Mouse (Mus musculus): ENCODE measurements around the gene Fcamr. TPM values are rescaled to one million over a fixed set of nuclear protein-coding genes. Genes with fewer than 3 reads are reported as not detected.

Gene Fcamr
- polyA plus RNA-seq, 1 experiment, result 0.81 TPM

DNA sequence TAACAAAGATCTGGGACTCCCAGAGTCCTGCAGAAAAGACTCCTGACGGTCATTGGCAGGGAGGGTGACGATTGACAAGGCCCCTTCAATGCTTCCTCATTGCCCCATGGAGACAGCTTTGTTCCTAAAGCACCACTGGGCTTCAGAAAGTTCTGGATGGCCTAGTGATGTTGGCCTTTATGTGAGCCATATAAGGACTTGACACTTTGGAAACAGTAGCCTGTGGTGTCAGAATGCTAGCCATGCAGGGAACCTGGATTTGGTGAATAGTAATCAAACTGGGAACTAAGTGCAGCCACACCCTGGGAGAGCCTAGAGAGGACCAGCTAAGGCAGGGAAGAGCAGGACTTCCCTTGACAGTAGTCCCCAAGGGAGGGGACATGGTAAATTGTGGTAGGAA is 809 bp downstream of the Fcamr start:
- no peak for DNase-seq (ENCODE audit: low read depth)

DNA sequence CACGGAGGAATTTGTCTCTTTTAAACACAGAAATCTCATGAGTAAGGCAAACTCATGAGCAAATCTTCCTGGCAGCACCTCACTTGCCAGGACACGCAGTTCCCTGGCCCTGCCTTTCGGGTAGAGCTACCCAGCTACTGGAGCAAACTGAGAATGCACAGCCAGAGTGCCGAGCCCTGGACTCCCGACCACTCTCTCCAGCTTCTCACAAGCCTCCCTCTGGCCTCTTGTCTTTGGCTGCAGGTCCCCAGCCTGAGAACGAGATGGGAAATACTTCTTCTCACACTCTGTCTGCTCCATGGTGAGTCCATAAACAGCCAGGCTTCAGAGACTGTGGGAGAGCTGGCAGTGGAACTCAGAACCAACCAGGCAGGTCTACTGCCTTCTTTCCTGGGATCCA is 2.3 kb downstream of the Fcamr start:
- DNase-seq (ENCODE audit: low read depth), result no peak

DNA sequence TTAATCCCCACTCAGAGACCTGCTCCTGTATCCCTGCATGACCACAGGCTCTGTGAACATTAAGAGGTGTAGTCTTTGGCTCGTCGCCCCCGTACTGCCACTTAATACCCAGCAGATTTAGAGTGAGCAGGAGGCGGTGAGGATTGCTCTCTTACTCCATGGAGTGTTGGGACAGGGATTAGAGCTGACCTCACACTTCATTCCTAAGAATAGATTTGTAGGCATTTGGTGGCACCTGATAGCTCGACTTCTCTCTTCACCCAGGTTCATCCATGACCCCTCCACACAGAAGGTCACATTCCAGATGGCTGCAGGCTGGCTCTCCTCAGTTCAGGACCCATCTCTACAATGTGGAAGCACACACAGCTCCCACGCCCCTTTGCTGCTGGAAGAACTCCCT is 3.6 kb downstream of the Fcamr start:
- DNase-seq (ENCODE audit: low read depth), result peak; percentile 20

DNA sequence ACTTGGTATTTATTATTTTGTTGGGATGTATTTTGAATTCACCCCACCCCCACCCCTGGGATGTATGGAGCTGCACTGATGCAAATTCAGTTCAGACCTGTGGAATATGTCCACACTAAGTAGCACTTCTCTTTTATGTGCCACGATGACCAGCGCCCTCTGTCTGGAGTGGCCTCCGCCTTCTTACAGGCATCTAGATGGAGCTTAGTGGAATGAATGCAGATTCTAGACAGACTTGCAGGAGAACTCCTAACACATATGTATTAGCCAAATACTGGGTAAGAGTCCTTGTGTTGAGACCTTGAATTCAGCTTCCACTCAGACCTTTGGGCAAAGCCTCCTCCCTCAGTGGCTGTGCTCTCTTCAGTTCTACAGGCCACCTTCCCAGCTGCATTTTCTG is 10.2 kb downstream of the Fcamr start:
- no peak for DNase-seq (ENCODE audit: low read depth)

DNA sequence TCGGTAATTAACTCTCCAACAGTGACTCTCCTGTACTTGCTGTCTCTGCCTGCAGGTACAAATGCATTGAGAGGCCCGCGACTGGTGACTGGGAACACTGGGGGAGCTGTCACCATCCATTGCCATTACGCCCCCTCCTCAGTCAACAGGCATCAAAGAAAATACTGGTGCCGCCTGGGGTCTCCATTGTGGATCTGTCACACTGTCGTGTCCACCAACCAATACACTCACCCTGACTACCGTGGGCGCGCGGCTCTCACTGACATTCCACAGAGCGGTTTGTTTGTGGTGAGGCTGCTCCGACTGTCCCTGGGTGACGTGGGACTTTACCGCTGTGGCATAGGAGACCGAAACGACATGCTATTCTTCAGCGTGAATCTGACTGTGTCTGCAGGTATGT is 10.6 kb downstream of the Fcamr start:
- no peak for DNase-seq (ENCODE audit: low read depth)

DNA sequence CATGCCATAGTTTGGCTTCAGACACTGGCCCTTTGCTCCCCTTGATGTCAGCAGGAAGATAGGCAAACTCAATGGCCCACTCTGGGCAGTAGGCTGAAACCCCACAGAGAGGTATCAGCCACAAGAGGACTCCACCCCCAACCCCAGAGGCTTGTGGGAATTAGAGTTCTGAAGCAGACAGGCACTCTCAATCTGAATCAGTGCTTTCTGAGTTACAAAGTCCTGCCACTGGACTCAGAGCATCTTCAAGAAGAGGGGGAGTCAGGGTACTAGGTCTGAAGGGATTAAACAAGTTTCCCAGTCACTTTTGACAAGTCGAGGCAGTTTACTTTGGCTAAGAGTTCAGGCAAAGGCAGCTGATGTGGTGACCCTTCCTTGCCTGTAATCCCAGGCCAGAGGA is 19.0 kb downstream of the Fcamr start:
- no peak for DNase-seq (ENCODE audit: low read depth)

DNA sequence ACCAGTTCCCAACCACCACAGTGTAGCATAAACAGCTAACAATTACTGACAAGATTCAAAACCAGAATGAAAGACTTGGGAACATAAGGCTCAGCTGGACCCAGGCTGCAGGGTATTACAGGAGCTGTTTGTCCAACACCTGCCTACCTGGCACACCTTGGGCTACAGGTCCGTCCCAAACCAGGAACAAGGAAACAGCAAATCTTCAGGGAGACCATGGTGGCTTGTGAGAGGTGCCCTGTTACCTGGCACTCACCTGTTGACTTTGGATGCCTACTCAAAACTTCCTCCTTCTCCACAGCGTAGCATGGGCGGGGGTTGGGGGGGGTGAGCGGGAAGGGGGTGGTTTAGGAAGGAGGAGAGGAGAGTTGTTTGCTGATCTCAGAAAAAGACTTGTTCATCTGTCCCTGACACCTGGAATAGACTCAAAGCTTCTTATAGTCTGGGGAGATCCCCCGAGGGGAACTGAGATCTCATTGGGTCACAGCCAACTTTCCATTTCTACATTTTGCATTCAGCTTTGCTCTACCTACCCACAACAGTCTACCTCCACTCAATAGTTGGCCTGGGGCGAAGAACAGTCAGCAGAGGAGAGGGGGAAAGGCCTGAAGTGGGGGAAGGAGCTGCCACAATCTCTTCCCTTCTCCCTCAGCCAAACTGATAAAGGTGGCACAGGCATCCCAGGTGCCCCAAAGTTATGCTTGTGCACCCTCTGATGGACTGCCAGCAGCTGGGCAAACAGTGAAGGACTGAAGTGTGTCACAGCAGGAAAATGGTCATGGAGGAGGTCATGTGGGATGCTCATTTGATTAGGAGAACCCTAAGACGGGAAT is 19.8 kb downstream of the Fcamr start:
- no peak for DNase-seq (ENCODE audit: low read depth)

DNA sequence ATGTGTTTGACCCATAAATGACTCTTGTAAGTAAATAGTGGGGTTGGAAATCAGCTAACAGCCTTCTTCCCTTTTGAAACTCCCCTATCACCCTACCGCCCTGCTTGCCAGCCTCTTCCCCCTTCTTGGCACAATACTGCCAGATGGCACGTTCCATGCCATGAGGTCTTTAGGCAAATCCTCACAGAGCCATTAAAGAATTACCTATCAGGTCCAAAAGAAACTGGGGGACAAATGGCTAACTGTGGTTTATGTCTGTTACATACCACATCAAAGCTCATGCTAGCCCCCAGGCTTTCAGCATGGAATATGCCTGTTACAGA is 20.4 kb downstream of the Fcamr start:
- DNase-seq (ENCODE audit: low read depth), result no peak

DNA sequence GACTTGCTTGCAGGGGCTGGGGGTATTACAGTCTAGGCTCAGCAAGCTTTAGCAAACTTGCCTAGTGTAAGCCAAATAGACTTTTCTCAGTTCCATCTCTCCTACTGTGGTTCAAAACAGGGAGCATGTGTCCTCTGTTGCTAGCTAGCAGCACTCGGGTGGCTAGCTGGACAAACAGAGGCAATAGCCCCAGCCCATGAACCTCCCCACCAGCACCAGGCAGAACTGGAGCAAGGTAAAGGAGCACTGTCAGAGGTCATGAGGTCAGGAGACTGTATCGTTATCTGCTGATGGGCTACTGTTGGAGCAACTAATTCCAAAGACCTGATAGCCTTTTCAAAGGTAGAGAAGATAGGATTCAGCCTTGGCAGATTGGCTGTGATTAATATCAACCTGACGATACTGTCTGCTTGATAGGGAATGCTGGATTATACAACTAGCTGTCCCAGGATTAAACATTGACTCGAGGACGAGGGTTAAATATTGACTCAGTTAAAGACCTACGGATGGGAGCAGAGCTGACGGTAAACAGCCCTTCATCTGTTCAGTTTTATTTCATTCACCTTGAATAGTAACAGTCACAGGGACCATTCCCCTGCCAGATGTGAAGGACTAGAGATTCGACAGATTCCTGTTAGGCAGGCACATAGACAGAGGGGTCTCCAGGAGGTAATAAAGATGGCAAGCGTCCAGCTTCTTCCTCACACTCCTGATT is 21.4 kb downstream of the Fcamr start:
- no peak for DNase-seq (ENCODE audit: low read depth)

DNA sequence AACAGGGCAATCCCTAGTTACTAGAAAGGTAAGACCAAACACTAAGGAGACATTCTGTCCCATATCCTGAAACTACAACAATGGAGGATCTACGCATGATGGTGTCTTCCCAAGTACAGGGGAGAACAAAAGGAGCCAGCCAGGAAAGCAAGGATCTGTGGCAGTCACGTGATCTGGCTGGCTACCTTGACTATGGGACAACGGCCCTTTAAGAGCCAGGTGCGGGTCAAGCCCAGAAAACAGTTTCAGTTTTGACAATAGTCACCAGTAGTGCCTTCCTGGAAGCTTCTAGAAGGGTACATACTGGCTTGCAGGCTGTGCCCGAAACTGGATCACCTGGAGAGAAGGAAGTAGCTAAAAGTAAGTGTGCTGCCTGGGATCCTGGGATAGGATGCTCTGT is 25.7 kb downstream of the Fcamr start, which contains the start of gene Pigr:
TSS of gene Pigr (plus strand) at position 237 of the 400 bp plus-strand sequence.
- no peak for DNase-seq (ENCODE audit: low read depth)

DNA sequence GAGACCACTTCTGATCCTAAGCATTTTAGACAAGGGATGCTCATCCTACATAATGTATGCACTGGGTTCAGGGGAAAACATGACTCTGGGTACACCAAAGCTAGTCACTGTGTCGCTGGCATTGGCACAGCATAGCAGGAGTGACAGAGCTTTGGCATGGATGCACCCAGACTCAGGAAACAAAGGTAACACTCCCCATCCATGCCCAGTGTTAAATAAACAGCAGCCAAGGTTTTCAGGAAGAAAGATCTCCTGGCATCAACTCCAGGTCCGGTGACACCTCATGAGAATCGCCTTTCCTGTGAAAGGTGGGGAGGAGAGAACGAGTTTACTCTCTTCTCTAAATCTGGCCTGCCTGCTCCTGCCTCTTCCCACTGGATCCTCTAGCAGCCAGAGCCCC is 28.0 kb downstream of the Fcamr start:
- DNase-seq (ENCODE audit: low read depth), result no peak

DNA sequence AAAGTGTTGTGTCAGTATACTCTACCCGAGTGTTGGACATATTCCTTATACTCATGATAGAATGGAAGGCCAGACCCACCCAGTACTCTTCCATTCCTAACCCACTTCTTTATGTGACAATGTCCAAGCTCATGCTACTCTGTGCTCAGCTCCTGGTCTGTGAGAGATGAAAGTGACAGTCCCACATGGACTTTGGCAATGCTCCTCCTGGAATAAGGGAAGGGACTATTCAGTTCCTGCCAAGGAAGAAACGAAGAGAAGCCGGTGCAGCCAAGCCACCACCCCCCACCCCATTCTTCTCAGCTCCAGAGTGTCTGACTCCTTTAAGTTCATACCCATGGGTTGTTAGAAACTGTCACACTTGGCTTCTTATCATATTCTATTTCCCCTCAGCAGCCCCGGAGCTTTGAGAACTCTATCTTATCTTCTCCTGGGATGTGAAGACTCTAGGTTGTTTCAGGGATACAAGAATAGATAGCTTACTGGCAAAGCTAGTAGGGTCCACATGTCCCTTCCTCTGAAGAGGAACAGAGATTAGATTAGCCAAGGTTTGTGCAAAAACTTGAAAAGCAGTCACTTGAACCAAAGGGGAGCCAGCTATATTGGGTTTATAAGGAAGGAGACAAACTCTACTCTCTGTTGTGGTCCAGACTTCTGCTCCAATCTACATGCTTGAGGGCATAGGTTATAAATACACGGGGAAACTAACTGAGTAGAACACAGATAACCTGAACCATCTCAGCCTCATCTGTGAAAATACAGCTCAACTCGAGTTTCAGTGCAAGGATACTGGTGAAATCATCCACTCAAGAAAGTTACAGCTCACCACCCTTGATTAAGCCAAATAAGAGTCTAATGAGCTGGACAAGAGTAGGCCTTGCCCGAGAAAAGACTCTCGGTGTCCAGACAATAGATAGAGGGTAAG is 29.5 kb downstream of the Fcamr start:
- no peak for DNase-seq (ENCODE audit: low read depth)

DNA sequence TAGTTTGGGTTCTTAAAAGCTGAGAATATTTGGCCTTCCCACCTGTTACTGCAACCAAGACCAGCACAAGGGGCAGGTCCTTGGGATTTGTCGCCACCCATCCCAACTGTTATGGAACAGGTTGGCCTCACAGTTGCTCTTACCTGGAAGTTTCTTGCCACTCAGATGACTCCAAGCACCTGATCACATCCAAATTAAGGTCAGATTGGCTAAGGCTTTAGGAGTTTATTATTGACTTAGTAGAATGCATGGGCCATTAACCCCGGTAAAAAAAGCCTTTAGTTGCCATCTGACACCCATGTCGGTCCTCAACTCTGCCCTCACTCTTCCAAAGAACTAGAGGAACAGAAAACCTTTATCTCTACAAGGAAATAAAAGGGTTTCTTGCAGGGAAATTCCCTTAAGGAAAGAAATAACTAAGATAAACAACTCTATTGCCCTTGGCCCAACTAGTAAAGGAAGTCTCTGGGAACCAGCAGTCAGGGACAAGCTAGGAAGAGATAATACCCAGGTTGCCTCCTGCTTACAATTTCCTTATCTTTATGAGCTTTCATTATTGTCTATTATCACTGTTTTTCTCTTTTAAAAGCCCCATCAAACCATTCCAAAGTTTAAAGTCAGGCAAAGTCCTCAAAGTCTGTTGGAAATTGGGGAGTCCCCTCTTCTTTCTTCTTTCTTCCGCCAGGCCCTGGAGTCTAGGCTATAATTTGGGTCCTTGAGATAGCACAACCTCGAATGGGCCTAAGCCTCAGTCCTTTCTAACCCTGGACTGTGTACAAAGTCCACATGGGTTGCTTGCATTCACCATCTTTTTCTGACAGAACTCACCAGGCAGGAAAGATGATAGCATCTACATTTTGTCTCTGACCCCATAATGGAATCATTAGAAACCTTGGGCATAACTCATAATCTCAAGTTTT is 31.8 kb downstream of the Fcamr start:
- no peak for DNase-seq (ENCODE audit: low read depth)

DNA sequence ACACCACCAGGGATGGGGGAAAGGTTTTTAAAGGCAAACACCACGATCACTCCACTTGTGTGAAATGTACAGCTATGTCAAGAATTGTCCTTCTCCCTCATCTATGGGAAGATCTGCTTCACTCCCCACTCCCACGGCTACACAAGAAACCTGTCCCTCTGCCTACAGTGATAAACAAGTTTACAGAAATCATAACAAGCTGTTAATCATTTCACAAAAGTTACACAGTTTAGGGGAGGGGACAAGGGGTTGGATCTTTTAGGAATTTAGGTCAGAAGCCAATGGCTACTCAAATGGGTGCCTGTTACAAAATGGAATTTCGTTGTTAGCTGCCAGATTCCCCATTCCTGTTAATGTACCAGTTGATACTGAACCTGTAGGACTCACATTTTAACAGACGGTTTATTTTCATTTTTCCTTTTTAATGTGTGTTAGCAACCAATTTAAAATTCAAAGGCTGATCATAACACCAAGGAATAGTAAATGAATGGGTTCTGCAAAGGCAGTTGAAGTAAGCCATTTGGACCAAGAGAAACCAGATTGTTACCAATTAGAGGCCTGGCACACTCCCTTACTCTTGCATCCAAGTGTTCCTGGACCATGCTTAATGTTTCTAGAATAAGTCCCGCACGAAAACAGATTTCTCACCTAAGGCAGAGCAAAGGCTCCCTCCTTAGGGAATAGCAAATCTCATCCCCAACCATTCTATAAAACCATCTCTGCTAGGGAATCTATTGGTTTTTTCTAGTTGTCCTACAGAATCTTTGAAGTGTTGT is 34.6 kb downstream of the Fcamr start:
- no peak for DNase-seq (ENCODE audit: low read depth)

DNA sequence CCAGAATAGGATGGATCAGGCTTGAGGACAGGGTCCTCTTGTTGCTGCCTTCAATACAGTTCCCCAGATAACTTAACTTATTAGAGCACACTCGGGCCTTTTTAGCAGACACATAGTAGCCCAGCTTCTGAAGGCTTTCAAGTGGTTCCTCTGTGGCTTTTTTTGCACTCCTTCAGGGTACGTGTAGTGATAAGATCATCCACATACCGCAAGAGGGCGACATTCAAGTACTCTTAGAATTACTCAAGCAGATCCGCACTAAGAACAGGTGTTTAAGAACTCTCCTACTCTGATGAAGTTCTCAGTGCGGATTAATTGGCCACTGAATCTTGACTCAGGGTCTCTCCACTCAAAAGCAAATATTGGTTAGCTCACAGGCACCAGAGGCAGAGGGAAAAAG is 37.6 kb downstream of the Fcamr start:
- no peak for DNase-seq (ENCODE audit: low read depth)

DNA sequence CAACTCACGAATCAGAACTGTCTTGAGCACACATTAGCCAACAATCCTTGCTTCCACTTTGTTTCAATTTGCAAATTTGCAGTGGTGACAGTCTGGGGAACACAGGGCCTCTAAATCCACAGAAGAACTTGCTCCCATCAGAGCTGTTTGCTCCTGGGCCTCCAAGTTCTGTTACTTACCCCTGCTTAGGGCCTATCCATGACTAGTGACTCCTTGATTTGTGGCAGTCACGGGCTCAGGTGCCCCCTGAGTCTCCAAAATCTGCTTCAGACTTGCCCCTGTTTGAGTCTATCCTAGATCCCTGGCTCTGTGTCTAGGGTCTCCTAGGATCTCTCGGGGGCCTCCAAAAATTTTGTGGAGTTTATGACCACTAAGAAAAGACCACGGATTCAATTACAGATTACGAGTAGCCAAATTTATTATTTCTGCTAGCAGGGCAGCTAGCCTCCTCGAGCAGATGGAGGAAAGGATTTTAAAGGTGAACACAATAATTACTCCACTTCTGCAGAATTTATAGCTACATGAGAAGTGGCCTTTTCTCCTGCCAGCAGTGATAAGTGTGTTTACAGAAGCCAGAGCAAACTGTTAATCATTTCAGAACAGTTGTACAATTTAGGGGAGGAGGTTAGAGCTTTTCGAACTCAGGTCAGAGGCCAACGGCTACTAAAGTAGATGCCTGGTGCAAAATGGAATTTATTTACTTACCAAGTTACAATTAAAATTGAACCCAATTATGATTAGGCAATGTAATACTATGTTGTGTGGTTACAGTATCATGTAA is 40.1 kb downstream of the Fcamr start:
- DNase-seq (ENCODE audit: low read depth), result no peak

DNA sequence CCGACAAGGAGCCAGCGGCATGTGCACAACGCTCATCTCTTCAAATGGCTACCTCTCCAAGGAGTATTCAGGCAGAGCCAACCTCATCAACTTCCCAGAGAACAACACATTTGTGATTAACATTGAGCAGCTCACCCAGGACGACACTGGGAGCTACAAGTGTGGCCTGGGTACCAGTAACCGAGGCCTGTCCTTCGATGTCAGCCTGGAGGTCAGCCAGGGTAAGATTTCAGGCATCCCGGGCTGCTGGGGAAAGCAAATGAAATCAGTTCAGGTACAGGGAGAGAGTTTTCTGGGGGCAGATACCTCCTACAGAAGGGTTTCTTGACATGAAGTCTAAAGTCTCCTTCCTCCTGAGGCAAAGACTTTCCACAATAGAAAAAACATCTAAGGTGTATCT is 40.9 kb downstream of the Fcamr start:
- no peak for DNase-seq (ENCODE audit: low read depth)

DNA sequence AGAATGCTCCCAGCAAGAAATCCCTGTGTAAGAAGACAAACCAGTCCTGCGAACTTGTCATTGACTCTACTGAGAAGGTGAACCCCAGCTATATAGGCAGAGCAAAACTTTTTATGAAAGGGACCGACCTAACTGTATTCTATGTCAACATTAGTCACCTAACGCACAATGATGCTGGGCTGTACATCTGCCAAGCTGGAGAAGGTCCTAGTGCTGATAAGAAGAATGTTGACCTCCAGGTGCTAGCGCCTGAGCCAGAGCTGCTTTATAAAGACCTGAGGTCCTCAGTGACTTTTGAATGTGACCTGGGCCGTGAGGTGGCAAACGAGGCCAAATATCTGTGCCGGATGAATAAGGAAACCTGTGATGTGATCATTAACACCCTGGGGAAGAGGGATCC is 43.8 kb downstream of the Fcamr start:
- DNase-seq (ENCODE audit: low read depth), result no peak

DNA sequence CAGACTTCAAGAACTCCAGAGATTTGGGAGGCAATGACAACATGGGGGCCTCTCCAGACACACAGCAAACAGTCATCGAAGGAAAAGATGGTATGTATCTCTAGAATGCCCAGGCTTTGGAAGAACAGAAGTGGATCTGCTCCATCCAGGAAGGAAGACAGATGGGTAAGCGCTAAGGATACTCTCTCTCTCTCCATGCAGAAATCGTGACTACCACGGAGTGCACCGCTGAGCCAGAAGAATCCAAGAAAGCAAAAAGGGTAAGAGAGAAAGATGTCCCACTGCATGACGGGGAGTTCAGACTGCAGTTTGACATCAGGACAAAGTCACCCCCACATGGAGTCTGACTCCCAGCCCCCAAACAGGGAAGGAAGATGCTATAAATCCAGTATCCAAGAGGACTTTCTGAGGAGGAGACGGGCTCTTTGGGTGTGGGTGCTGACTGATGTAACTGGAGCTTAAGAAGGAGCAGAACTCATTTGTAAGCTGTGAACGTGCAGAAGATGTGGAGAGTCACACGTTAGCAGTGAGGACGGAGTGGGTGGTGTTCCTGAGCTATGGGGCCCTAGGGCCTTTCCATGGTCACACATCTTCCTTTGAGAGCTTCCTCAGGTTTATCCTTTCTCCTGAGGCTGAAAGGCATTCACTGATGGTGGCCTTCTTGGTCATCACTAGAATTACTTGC is 49.0 kb downstream of the Fcamr start:
- no peak for DNase-seq (ENCODE audit: low read depth)
